Mouse (Mus musculus): ENCODE data around the gene Ptges3l. TPM values are rescaled to one million over a fixed set of nuclear protein-coding genes. Genes with fewer than 3 reads are reported as not detected.

Ptges3l gene
- polyA plus RNA-seq, 1 experiment: 58.8 TPM

GRCm38 (mm10) chr11:101420148-101420547, 5.0 kb downstream of the Ptges3l start:
- TF ChIP-seq CEBPB (IDR thresholded peaks at IDR 0.05; ENCODE audit: insufficient read depth, poor library complexity, severe bottlenecking): no peak
- no peak for TF ChIP-seq TCF12 (IDR thresholded peaks at IDR 0.05; ENCODE audit: insufficient read depth, poor library complexity, severe bottlenecking)
- TF ChIP-seq TCF3 (IDR thresholded peaks at IDR 0.05; ENCODE audit: insufficient read length, low read depth): no peak
- TF ChIP-seq POLR2AphosphoS2 (IDR thresholded peaks at IDR 0.05; ENCODE audit: insufficient read length, low read depth): no peak
- TF ChIP-seq E2F4 (IDR thresholded peaks at IDR 0.05; ENCODE audit: insufficient read depth): no peak
- TF ChIP-seq POLR2A (IDR thresholded peaks at IDR 0.05; ENCODE audit: insufficient read length, low read depth): no peak
- H3K27me3 ChIP-seq (ENCODE audit: control insufficient read depth, insufficient read depth, insufficient read length): no peaks in the 10 kb centered on the region
- H3K4me3 ChIP-seq: no peak overlapping the region
- no peak overlapping the region for H3K4me2 ChIP-seq (ENCODE audit: low read depth)
- no peak overlapping the region for H3ac ChIP-seq (ENCODE audit: control insufficient read depth, insufficient read length)
- peaks cover 5% of the 10 kb centered on the region for H3K79me2 ChIP-seq (ENCODE audit: control insufficient read depth, insufficient read depth)
- H3K36me3 ChIP-seq (ENCODE audit: control insufficient read depth, insufficient read depth): no peaks in the 10 kb centered on the region

- Histone ChIP-seq H3K27me3 (ENCODE audit: control insufficient read depth, insufficient read depth, insufficient read length) (no peaks in the 10 kb centered on the region), H3K4me3 (no peak overlapping the region), H3K79me2 (ENCODE audit: control insufficient read depth, insufficient read depth) (peaks cover 5% of the 10 kb centered on the region), H3K36me3 (ENCODE audit: control insufficient read depth, insufficient read depth) (no peaks in the 10 kb centered on the region), H3ac (ENCODE audit: control insufficient read depth, insufficient read length) (no peak overlapping the region), H3K4me2 (ENCODE audit: low read depth) (no peak overlapping the region)
- TF ChIP-seq POLR2A (IDR thresholded peaks at IDR 0.05; ENCODE audit: insufficient read length, low read depth) (no peak), CEBPB (IDR thresholded peaks at IDR 0.05; ENCODE audit: insufficient read depth, poor library complexity, severe bottlenecking) (no peak), TCF3 (IDR thresholded peaks at IDR 0.05; ENCODE audit: insufficient read length, low read depth) (no peak), E2F4 (IDR thresholded peaks at IDR 0.05; ENCODE audit: insufficient read depth) (no peak), SRF (IDR thresholded peaks at IDR 0.05; ENCODE audit: control insufficient read depth, insufficient read length, low read depth) (no peak), MYOG (IDR thresholded peaks at IDR 0.05; ENCODE audit: control insufficient read depth in 1 of 3, insufficient read depth in 1 of 3, insufficient read length in 2 of 3, low read depth in 2 of 3) (no peak), POLR2AphosphoS2 (IDR thresholded peaks at IDR 0.05; ENCODE audit: insufficient read length, low read depth) (no peak), MAX (IDR thresholded peaks at IDR 0.05; ENCODE audit: low read depth) (no peak), REST (IDR thresholded peaks at IDR 0.05; ENCODE audit: insufficient read depth, insufficient read length) (no peak), USF1 (IDR thresholded peaks at IDR 0.05; ENCODE audit: low read depth) (no peak)
These were observed 5.5 kb downstream of the Ptges3l start for GRCm38 (mm10) chr11:101419610-101420009.

- Histone ChIP-seq H3K36me3 (ENCODE audit: control insufficient read depth, insufficient read depth) (peaks cover 3% of the 10 kb centered on the region), H3K79me2 (ENCODE audit: control insufficient read depth, insufficient read depth) (peaks cover 5% of the 10 kb centered on the region), H3K4me3 (no peak overlapping the region), H3K27me3 (ENCODE audit: control insufficient read depth, insufficient read depth, insufficient read length) (no peaks in the 10 kb centered on the region), H3ac (ENCODE audit: control insufficient read depth, insufficient read length) (no peak overlapping the region), H3K4me2 (ENCODE audit: low read depth) (no peak overlapping the region)
- TF ChIP-seq SRF (IDR thresholded peaks at IDR 0.05; ENCODE audit: control insufficient read depth, insufficient read length, low read depth) (no peak), POLR2AphosphoS2 (IDR thresholded peaks at IDR 0.05; ENCODE audit: insufficient read length, low read depth) (no peak), REST (IDR thresholded peaks at IDR 0.05; ENCODE audit: insufficient read depth, insufficient read length) (no peak)
These were observed 6.1 kb downstream of the Ptges3l start for GRCm38 (mm10) chr11:101418991-101419390.

GRCm38 (mm10) chr11:101417101-101417855, 7.9 kb downstream of the Ptges3l start, which contains the start of gene Aarsd1:
Gene Aarsd1, minus strand, starts transcription at chr11:101417615.
- H3ac ChIP-seq (ENCODE audit: control insufficient read depth, insufficient read length): peak within 1 kb of the TSS; percentile 24
- no peaks in the 10 kb centered on the region for H3K79me2 ChIP-seq (ENCODE audit: control insufficient read depth, insufficient read depth)
- peak within 1 kb of the TSS; percentile 90 for H3K4me2 ChIP-seq (ENCODE audit: low read depth)
- peaks cover 8% of the 10 kb centered on the region for H3K36me3 ChIP-seq (ENCODE audit: control insufficient read depth, insufficient read depth)
- TF ChIP-seq MYOG (IDR thresholded peaks at IDR 0.05; ENCODE audit: control insufficient read depth in 1 of 3, insufficient read depth in 1 of 3, insufficient read length in 2 of 3, low read depth in 2 of 3) (peak in 1 of 3 experiments; percentile 10), POLR2AphosphoS2 (IDR thresholded peaks at IDR 0.05; ENCODE audit: insufficient read length, low read depth) (peak; percentile 93), REST (IDR thresholded peaks at IDR 0.05; ENCODE audit: insufficient read depth, insufficient read length) (no peak), POLR2A (IDR thresholded peaks at IDR 0.05; ENCODE audit: insufficient read length, low read depth) (peak; percentile 88), CEBPB (IDR thresholded peaks at IDR 0.05; ENCODE audit: insufficient read depth, poor library complexity, severe bottlenecking) (no peak), E2F4 (IDR thresholded peaks at IDR 0.05; ENCODE audit: insufficient read depth) (peak; percentile 60), USF1 (IDR thresholded peaks at IDR 0.05; ENCODE audit: low read depth) (no peak), TCF3 (IDR thresholded peaks at IDR 0.05; ENCODE audit: insufficient read length, low read depth) (no peak), TCF12 (IDR thresholded peaks at IDR 0.05; ENCODE audit: insufficient read depth, poor library complexity, severe bottlenecking) (no peak), SRF (IDR thresholded peaks at IDR 0.05; ENCODE audit: control insufficient read depth, insufficient read length, low read depth) (no peak), MYOD1 (IDR thresholded peaks at IDR 0.05; ENCODE audit: control insufficient read depth in 1 of 3, insufficient read length in 2 of 3, low read depth in 2 of 3) (peak in 1 of 3 experiments; percentile 22), MAX (IDR thresholded peaks at IDR 0.05; ENCODE audit: low read depth) (no peak)
- H3K4me3 ChIP-seq: peak within 1 kb of the TSS; percentile 57
- H3K27me3 ChIP-seq (ENCODE audit: control insufficient read depth, insufficient read depth, insufficient read length): no peaks in the 10 kb centered on the region

GRCm38 (mm10) chr11:101416433-101417100, 8.6 kb downstream of the Ptges3l start:
- H3K27me3 ChIP-seq (ENCODE audit: control insufficient read depth, insufficient read depth, insufficient read length): no peaks in the 10 kb centered on the region
- no peaks in the 10 kb centered on the region for H3K79me2 ChIP-seq (ENCODE audit: control insufficient read depth, insufficient read depth)
- peak overlapping the region; percentile 57 for H3K4me3 ChIP-seq
- TF ChIP-seq TCF12 (IDR thresholded peaks at IDR 0.05; ENCODE audit: insufficient read depth, poor library complexity, severe bottlenecking) (no peak), MYOG (IDR thresholded peaks at IDR 0.05; ENCODE audit: control insufficient read depth in 1 of 3, insufficient read depth in 1 of 3, insufficient read length in 2 of 3, low read depth in 2 of 3) (no peak), POLR2A (IDR thresholded peaks at IDR 0.05; ENCODE audit: insufficient read length, low read depth) (no peak), POLR2AphosphoS2 (IDR thresholded peaks at IDR 0.05; ENCODE audit: insufficient read length, low read depth) (no peak), CEBPB (IDR thresholded peaks at IDR 0.05; ENCODE audit: insufficient read depth, poor library complexity, severe bottlenecking) (no peak), USF1 (IDR thresholded peaks at IDR 0.05; ENCODE audit: low read depth) (no peak), E2F4 (IDR thresholded peaks at IDR 0.05; ENCODE audit: insufficient read depth) (no peak), MYOD1 (IDR thresholded peaks at IDR 0.05; ENCODE audit: control insufficient read depth in 1 of 3, insufficient read length in 2 of 3, low read depth in 2 of 3) (no peak), TCF3 (IDR thresholded peaks at IDR 0.05; ENCODE audit: insufficient read length, low read depth) (no peak), SRF (IDR thresholded peaks at IDR 0.05; ENCODE audit: control insufficient read depth, insufficient read length, low read depth) (no peak), REST (IDR thresholded peaks at IDR 0.05; ENCODE audit: insufficient read depth, insufficient read length) (no peak), MAX (IDR thresholded peaks at IDR 0.05; ENCODE audit: low read depth) (no peak)
- H3K36me3 ChIP-seq (ENCODE audit: control insufficient read depth, insufficient read depth): peaks cover 8% of the 10 kb centered on the region
- peak overlapping the region; percentile 24 for H3ac ChIP-seq (ENCODE audit: control insufficient read depth, insufficient read length)
- H3K4me2 ChIP-seq (ENCODE audit: low read depth): peak overlapping the region; percentile 90

All from myocyte (in vitro differentiated cells).